Mouse (Mus musculus) C2C12 (cell line): Measurements from ENCODE around the gene Sco2. TPM values are rescaled to one million over a fixed set of nuclear protein-coding genes. Genes with fewer than 3 reads are reported as not detected.

Source experiments
- H3K27me3 ChIP-seq: one replicate; pipeline ENCODE4 v1.6.1; 2011; ENCODE audit not compliant: control insufficient read depth, insufficient read depth, insufficient read length
- H3K36me3 ChIP-seq: one replicate; pipeline ENCODE4 v1.6.1; 2011; ENCODE audit not compliant: control insufficient read depth, insufficient read depth
- H3K4me3 ChIP-seq: one replicate; pipeline ENCODE4 v1.5.1; 2011; ENCODE audit warnings: mild to moderate bottlenecking, control low read depth; ENCODE audit not compliant: poor library complexity, insufficient read depth, severe bottlenecking
- H3K79me2 ChIP-seq: one replicate; pipeline ENCODE4 v1.6.1; 2011; ENCODE audit not compliant: control insufficient read depth, insufficient read depth
- H3K79me3 ChIP-seq: one replicate; pipeline ENCODE4 v1.6.1; 2011; ENCODE audit warnings: low read depth, control low read depth
- H3ac ChIP-seq: one replicate; pipeline ENCODE3; 2011; ENCODE audit warnings: low read depth; ENCODE audit not compliant: control insufficient read depth, insufficient read length
- CEBPB ChIP-seq: IDR thresholded peaks from one replicate; pipeline ENCODE4 v1.6.1; 2011; ENCODE audit warnings: low read depth, mild to moderate bottlenecking, control low read depth, moderate library complexity
- CTCF ChIP-seq: IDR thresholded peaks from one replicate; pipeline ENCODE4 v1.5.1; 2011; ENCODE audit not compliant: control insufficient read depth, insufficient read depth, insufficient read length
- FOSL1 ChIP-seq: IDR thresholded peaks from one replicate; pipeline ENCODE4 v1.8.0; 2011; ENCODE audit warnings: mild to moderate bottlenecking, low read length; ENCODE audit not compliant: poor library complexity, insufficient read depth, severe bottlenecking
- MAX ChIP-seq: IDR thresholded peaks from one replicate; pipeline ENCODE4 v1.6.1; 2011; ENCODE audit warnings: mild to moderate bottlenecking, control low read depth
- MYOD1 ChIP-seq: IDR thresholded peaks from one replicate; pipeline ENCODE4 v1.6.1; 2011; ENCODE audit warnings: low read depth; ENCODE audit not compliant: control insufficient read depth, insufficient read length
- MYOG ChIP-seq: IDR thresholded peaks from one replicate; pipeline ENCODE4 v1.6.1; 2011; ENCODE audit not compliant: control insufficient read depth, insufficient read length; ENCODE audit errors: extremely low read depth
- USF1 ChIP-seq: IDR thresholded peaks from one replicate; pipeline ENCODE4 v1.6.1; 2011; ENCODE audit warnings: low read depth, mild to moderate bottlenecking, control low read depth, moderate library complexity
- polyA plus RNA-seq: library from polyadenylated mRNA; unstranded; fragments of >200 nt; fragmentation: generic; extraction: Trizol; gene quantifications from one replicate; pipeline ENCODE4 v1.2.1, GENCODE M21; 2012; ENCODE audit warnings: missing spikeins

Gene Sco2
- polyA plus RNA-seq, 1 experiment, result 47.6 TPM

DNA sequence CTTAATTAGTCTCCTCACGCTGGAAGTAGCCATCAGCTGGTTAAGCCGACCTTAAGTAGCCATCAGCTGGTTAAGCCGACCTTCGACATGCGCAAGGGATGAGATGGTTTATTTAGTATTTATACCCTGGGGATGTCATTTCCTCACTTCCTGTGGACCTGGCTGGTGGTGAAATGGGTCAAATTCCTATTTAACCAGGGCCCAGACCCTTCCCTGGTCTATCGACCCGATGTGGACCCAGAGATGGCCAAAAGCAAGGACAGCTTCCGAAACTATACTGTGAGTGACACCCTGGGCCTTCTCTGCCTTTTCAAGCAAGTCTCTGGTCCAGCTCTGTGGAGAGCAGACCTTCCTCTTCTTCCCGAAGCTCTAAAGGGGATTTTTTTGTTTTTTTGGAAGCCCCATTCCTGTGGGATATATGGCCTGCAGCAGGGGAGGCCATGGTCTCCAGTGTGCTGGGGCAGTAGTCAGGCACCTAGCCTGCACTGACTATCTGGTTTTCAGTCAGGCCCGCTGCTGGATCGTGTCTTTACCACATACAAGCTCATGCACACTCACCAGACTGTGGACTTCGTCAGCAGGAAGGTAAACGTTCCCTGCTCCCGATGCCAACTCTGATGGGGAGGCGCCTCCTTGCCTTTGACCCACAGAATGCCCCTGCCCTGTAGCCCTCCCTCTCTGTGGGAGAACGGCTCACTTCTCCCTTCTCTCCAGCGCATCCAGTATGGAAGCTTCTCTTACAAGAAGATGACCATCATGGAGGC lies 38.7 kb downstream of the Sco2 start:
- Histone ChIP-seq H3K79me3 (no peaks in the 10 kb centered on the region), H3K27me3 (peaks cover 23% of the 10 kb centered on the region), H3K79me2 (no peaks in the 10 kb centered on the region), H3K36me3 (no peaks in the 10 kb centered on the region), H3K4me3 (no peak overlapping the region), H3ac (no peak overlapping the region)
- TF ChIP-seq FOSL1, result no peak
- TF ChIP-seq CTCF, result no peak

DNA sequence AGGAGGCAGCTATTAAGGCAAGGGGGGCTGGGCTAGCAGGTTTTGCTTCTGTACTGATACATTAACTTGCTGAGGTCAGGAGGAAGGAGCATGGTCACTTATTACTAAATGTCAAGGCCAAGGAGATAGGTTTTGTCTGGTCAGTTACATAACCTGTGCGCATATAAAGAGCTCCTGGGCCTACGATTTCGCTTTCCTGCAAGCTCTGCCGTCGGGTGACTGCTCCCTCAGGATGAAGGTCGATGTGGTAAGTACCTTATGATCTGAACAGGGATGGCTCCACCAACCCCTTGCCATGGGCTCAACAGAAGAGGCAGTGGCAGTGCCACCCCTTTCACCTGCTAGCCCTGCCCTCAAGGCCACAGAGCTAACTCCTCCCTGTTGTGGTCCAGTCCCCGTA lies 39.4 kb downstream of the Sco2 start, which contains the start of gene Miox:
Miox (plus strand) TSS at position 128 of the 400 bp plus-strand sequence.
- no peaks in the 10 kb centered on the region for H3K36me3 ChIP-seq
- no peaks in the 10 kb centered on the region for H3K79me2 ChIP-seq
- no peak within 1 kb of the TSS for H3K4me3 ChIP-seq
- H3ac ChIP-seq, result no peak within 1 kb of the TSS
- H3K79me3 ChIP-seq, result no peaks in the 10 kb centered on the region
- peaks cover 23% of the 10 kb centered on the region for H3K27me3 ChIP-seq
- TF ChIP-seq MYOG (no peak), CEBPB (no peak), USF1 (no peak), MYOD1 (no peak), MAX (no peak), FOSL1 (no peak), CTCF (no peak)

DNA sequence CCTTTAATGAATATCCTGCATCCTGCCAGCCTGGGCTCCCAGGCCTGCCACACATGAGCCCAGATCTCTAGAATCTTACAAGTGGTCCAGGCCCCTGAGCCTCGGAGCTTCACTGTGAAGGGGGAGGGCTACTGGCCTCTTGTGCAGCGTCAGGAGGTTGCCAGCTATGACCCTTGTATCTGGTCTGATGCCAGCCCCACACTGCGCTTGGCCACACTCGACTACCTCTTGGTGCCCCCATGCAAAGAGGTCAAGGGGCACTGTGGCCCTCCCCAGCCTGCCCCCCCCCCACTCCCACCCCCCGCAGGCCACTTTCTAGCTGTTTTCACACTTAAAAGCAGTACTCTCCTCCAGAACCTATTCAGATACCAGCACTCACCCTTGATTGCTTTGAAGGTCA lies 47.2 kb downstream of the Sco2 start:
- Histone ChIP-seq H3K36me3 (no peaks in the 10 kb centered on the region), H3K79me3 (no peaks in the 10 kb centered on the region), H3K27me3 (peaks cover 9% of the 10 kb centered on the region), H3K79me2 (no peaks in the 10 kb centered on the region), H3ac (no peak overlapping the region), H3K4me3 (no peak overlapping the region)
- TF ChIP-seq CTCF, result no peak

DNA sequence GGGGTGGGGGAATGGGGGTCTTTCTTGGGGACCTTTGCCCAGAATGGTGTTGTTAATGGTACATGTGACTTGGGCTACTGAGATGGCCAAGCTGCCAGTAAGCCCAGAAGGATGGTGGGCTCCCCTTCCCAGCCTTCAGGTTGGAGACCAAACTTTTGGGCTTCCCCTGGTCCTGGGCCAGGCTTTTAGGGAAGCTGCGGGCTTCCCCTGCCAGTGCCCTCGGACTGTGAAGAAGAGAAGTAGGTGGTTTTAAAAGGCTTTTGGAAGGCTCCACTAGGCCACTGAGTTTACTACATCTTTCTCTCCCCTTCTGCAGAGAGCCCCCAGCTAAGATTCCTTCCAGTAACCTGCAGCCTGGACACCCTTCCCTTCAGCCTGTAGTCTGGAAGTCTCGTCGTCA lies 50.0 kb downstream of the Sco2 start:
- Histone ChIP-seq H3K27me3 (peaks cover 9% of the 10 kb centered on the region), H3K79me2 (no peaks in the 10 kb centered on the region), H3K36me3 (no peaks in the 10 kb centered on the region), H3ac (no peak overlapping the region), H3K4me3 (no peak overlapping the region), H3K79me3 (no peaks in the 10 kb centered on the region)
- TF ChIP-seq FOSL1 (no peak), MYOD1 (no peak), USF1 (no peak), CTCF (no peak), CEBPB (no peak), MYOG (no peak), MAX (no peak)

DNA sequence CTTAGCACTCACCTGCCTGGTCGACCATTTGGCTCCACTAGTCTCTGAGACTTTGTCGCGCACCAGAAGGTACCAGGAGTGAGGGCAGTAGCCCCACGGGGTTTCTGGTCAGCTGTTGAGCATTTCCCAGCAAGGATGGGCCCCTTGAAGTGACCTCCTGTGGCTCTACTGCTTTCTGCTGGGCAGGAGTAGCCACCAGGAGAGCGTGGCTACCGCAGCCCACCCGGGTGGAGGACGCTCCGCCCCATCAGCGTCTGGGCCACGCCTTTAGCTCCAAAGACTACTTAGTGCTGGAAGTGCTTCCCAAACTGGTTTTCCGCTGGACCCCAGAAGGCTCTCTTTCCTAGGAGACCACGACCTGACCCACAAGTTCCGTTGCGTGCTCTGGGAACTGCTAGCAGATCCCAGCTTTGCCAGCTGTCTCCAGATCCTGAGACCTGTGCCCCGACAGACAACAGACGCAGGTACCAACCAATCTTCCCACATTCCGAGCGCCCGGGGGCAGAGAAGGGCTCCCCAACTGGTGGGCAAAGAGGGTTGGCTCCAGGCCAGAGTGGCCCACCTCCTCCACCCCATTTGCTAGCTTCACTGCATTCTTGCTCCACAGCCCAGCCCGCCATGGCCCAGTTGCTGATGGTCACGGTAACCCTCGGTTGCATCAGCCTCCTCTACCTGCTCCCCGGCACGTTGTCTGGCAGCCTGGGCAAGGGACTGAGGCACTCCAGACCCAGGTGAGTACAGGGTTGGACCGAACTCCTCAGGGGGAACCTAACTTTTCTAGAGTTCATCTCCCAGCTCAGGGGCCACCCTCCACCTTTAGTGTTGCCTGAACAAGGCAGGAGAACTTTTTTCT lies 50.8 kb downstream of the Sco2 start, which contains the start of gene Adm2:
Adm2 (plus strand) TSS at position 51 of the 853 bp plus-strand sequence.
- H3K79me3 ChIP-seq, result no peaks in the 10 kb centered on the region
- H3K79me2 ChIP-seq, result no peaks in the 10 kb centered on the region
- no peaks in the 10 kb centered on the region for H3K36me3 ChIP-seq
- H3K4me3 ChIP-seq, result no peak within 1 kb of the TSS
- no peak within 1 kb of the TSS for H3ac ChIP-seq
- TF ChIP-seq MYOG (no peak), MYOD1 (no peak), CEBPB (no peak), FOSL1 (no peak), MAX (no peak), USF1 (no peak), CTCF (no peak)
- H3K27me3 ChIP-seq, result peaks cover 9% of the 10 kb centered on the region

Other genes with a start within 250 kb of the Sco2 start
- 15.0 TPM for gene Hdac10, start 245.1 kb downstream of the Sco2 start, polyA plus RNA-seq
- 30.5 TPM for gene Mapk12, start 233.1 kb downstream of the Sco2 start, polyA plus RNA-seq
- gene Mapk11, start 224.2 kb downstream of the Sco2 start, polyA plus RNA-seq, result 14.9 TPM
- gene Plxnb2, start 193.1 kb downstream of the Sco2 start, polyA plus RNA-seq, result 206 TPM
- 2.1 TPM for gene Dennd6b, start 177.3 kb downstream of the Sco2 start, polyA plus RNA-seq
- gene Ppp6r2, start 162.3 kb downstream of the Sco2 start, polyA plus RNA-seq, result 18.4 TPM
- gene Sbf1, start 58.5 kb downstream of the Sco2 start, polyA plus RNA-seq, result 143 TPM
- 7.0 TPM for gene Adm2, start 51.1 kb downstream of the Sco2 start, polyA plus RNA-seq
- not detected for gene Miox, start 39.4 kb downstream of the Sco2 start, polyA plus RNA-seq
- 95.9 TPM for gene Lmf2, start 18.2 kb downstream of the Sco2 start, polyA plus RNA-seq
- 185 TPM for gene Ncaph2, start 18.1 kb downstream of the Sco2 start, polyA plus RNA-seq
- 3.4 TPM for gene Tymp, start 3.2 kb upstream of the Sco2 start, polyA plus RNA-seq
- gene Odf3b, start 5.4 kb upstream of the Sco2 start, polyA plus RNA-seq, result not detected
- gene Klhdc7b, start 11.1 kb upstream of the Sco2 start, polyA plus RNA-seq, result not detected
- gene Syce3, start 36.7 kb upstream of the Sco2 start, polyA plus RNA-seq, result not detected
- gene Cpt1b, start 52.0 kb upstream of the Sco2 start, polyA plus RNA-seq, result 2.5 TPM
- 0.33 TPM for gene C730034F03Rik, start 55.7 kb upstream of the Sco2 start, polyA plus RNA-seq
- 0.06 TPM for gene Gm44502, start 55.9 kb upstream of the Sco2 start, polyA plus RNA-seq
- 47.1 TPM for gene Chkb, start 56.1 kb upstream of the Sco2 start, polyA plus RNA-seq
- not detected for gene Mapk8ip2, start 80.1 kb upstream of the Sco2 start, polyA plus RNA-seq
- gene Arsa, start 103.6 kb upstream of the Sco2 start, polyA plus RNA-seq, result 22.3 TPM
- 4.0 TPM for gene Shank3, start 125.8 kb upstream of the Sco2 start, polyA plus RNA-seq
- gene Acr, start 194.5 kb upstream of the Sco2 start, polyA plus RNA-seq, result not detected
- 24.3 TPM for gene Rabl2, start 218.1 kb upstream of the Sco2 start, polyA plus RNA-seq